Mouse (Mus musculus) central nervous system, embryonic 11.5 days (tissue): Measurements from ENCODE around the gene Gngt2. TPM values are rescaled to one million over a fixed set of nuclear protein-coding genes. Genes with fewer than 3 reads are reported as not detected.

ENCODE experiments used
- polyA plus RNA-seq: library from polyadenylated mRNA; depleted of rRNA; stranded (reverse); fragments of >200 nt; gene quantifications from 2 replicates; pipeline ENCODE4 v1.2.3, GENCODE M21; 2012; rRNA removed

The Gngt2 gene
- 7.3 and 8.3 TPM in 2 replicates for polyA plus RNA-seq

DNA sequence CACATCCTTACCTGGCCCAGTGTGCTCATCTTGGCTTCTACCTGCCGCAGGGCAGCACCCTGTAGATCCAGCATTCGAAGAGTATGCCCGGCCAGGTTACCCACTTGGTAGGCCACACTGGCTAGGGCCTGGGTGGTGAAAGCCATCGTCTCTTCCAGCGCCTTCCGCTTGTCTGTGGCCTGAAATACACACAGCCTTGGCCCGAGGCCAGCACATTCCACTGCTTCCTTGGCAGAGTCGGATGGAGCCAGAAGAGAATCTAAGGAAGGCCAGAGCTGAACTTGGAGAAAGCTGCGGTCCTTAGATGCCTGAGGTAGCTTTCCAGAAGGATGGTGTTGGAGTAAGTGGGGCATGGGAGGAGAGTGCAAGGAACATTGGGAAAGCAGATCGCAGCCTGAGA lies at the start of gene Gngt2:
TSS of gene Gngt2 (plus strand) at position 158 of the 400 bp plus-strand sequence.

DNA sequence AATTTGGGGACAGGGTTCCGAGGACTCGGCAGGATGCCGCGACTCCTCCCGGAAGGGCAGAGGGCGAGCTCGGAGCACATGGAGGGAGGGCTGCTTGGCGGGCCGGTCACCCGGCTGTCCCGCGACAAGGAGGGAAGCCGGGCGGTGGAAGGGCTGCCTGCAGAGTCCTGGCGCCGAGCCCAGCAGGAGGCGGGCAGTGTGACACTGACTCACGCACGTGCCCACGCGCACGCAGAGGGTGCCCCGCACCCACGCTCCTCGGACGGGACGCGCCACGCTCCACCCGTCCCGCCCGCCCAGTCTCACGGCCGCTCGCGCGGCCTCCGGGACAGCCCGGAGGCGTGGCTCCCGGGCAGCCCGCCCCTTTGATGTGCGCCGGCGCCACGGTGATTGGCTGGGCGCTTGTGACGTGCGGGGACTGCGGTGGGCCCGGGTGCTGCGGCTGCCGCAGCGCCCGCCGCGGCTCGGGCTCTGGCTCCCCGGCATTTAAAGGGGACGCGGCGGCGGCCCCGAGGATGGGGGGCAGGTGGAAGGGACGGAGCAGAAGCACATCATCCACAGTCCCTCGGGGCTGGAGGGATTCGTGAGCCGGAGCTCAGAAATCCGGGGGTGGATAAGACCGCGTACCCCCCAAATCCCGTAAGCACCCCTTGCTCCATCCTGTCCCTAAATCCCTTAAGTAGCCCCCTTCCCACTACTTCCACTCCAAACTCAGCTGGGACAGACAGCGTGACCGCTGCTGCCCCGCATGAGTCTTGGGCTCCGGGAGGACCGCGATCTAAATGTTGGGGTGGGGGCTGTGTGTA lies 12.7 kb upstream of the Gngt2 start, which contains the start of gene Phospho1:
TSS of gene Phospho1 (plus strand) at position 429 of the 806 bp plus-strand sequence.

GRCm38 (mm10) chr11:95842074-95842681 lies 5.2 kb downstream of the Gngt2 start, which contains the start of gene Abi3:
TSS of gene Abi3 (minus strand) at chr11:95842476.

Other genes with a start within 250 kb of the Gngt2 start
- 19.6 and 39.3 TPM in 2 replicates for gene Ngfr, start 249.5 kb upstream of the Gngt2 start, polyA plus RNA-seq
- 233 and 392 TPM in 2 replicates for gene Phb, start 170.3 kb upstream of the Gngt2 start, polyA plus RNA-seq
- gene Zfp652, start 124.5 kb upstream of the Gngt2 start, polyA plus RNA-seq = 24.6 and 25.5 TPM in 2 replicates
- 0.13 and 0.40 TPM in 2 replicates for gene B130006D01Rik, start 113.6 kb upstream of the Gngt2 start, polyA plus RNA-seq
- 0.46 and 1.6 TPM in 2 replicates for gene Phospho1, start 12.7 kb upstream of the Gngt2 start, polyA plus RNA-seq
- 3.1 and 4.8 TPM in 2 replicates for gene Abi3, start 5.3 kb downstream of the Gngt2 start, polyA plus RNA-seq
- gene B4galnt2, start 77.7 kb downstream of the Gngt2 start, polyA plus RNA-seq = 0.11 TPM in 1 of 2 replicates, not detected in the other
- gene Igf2bp1, start 168.7 kb downstream of the Gngt2 start, polyA plus RNA-seq = 51.9 and 53.4 TPM in 2 replicates
- gene Gip, start 187.3 kb downstream of the Gngt2 start, polyA plus RNA-seq = 0.18 TPM in 1 of 2 replicates, not detected in the other
- gene Snf8, start 197.7 kb downstream of the Gngt2 start, polyA plus RNA-seq = 49.4 and 59.9 TPM in 2 replicates
- 37.6 and 45.1 TPM in 2 replicates for gene Ube2z, start 228.2 kb downstream of the Gngt2 start, polyA plus RNA-seq
- gene Atp5g1, start 238.5 kb downstream of the Gngt2 start, polyA plus RNA-seq = 217 and 260 TPM in 2 replicates